Mouse (Mus musculus): ENCODE results near the gene Smarcd1.
"Not testable (repeated sequence)": the region's sequence is repeated elsewhere in the genome, so short reads cannot be mapped to it uniquely, and the experiment has no call there.

The Smarcd1 gene

DNA sequence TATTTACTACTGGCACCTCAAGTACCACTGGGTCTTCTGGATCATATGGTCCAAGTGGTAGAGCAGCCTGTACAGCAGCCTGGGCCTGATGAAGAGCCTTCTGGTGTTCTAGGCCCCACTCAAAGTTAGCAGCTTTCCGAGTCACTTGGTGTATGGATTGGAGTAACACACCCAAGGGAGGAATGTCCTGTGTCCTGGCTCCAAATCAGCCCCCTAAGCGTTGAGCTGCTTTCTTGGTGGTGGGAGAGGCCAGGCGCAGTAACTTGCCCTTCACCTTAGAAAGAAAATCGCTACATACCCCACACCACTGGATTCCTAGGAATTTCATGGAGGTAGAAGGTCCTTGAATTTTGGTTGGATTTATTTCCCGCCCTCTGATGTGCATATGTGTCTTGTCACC, 17.8 kb upstream of the Smarcd1 start:
- DNase-seq (ENCODE audit: low read depth) = no peak

DNA sequence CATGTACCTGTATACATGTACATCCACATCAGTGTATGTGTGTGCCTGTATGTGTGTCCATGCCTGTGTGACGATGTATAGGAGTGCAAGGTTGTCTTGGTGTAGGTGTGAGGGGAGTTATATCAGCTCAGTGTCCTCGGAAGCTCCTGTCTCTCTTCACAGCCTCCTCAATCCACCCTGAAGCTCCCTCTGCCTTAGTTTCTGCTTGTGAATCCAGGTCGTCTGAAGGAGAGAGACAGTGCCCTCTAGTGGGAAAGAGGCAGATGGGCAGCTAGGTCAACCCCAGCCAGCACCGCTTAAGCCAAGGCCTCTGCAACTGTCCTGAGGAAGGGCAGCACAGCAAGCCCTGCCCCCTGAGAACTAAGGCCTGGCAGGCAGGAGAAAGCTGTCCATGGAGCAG, 13.2 kb upstream of the Smarcd1 start:
- peak; percentile 66 for DNase-seq (ENCODE audit: low read depth)

DNA sequence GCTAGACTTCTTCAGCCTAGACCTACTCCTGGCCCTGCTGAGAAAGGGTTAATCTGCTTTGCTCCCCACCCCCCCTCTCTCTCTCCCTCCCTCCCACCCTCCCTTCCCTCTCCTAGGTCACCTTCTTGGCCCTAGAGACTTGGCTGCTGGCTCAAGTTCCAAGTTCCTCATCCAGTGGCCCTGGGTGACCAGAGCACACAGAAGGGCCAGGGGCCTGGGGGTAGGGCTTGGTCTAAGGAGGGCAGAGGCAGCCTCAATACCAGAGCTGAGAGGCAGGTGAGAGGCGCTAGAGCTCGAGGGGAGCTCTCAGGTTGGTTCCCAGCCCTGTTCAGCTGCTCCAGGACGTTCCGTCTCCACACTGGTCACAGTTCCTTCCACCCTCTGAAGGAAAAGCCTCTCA, 11.0 kb upstream of the Smarcd1 start:
- no peak for DNase-seq (ENCODE audit: low read depth)

DNA sequence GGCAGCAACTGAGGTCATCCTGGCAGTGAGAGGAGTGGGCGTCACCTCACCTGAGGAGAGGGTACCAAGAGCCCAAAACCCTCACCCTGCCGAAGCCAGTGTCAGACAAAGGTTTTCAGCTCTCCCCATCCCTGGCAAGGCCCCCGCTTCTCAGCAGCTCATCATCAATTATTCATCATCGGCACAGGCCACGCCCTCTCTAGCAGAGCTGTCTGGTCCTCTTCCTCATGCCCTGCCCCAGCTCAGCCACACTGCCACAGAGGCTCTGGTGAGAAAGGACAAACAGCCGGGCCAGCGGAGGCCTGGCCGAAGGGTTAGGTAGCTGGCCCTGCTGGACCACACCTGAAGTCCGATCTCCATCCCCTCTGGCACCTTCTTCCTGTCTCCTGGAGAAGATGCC, 10.0 kb upstream of the Smarcd1 start:
- DNase-seq (ENCODE audit: low read depth) = no peak

DNA sequence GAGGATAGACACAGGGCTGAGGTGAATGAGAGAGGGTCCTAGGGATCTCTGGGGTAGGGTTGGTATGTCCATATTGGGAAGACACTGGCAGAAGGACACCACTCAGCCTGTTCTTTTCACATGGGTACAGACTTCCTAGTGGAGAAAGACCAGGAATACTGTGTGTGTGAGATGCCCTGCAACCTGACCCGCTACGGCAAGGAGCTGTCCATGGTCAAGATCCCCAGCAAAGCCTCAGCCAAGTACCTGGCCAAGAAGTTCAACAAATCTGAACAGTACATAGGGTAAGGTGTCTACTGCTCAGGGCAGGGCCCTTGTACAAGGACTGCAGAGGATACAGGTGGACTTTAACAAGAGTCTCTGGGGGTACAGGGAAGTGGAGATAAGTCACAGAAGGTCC, 4.6 kb upstream of the Smarcd1 start:
- no peak for DNase-seq (ENCODE audit: low read depth)

DNA sequence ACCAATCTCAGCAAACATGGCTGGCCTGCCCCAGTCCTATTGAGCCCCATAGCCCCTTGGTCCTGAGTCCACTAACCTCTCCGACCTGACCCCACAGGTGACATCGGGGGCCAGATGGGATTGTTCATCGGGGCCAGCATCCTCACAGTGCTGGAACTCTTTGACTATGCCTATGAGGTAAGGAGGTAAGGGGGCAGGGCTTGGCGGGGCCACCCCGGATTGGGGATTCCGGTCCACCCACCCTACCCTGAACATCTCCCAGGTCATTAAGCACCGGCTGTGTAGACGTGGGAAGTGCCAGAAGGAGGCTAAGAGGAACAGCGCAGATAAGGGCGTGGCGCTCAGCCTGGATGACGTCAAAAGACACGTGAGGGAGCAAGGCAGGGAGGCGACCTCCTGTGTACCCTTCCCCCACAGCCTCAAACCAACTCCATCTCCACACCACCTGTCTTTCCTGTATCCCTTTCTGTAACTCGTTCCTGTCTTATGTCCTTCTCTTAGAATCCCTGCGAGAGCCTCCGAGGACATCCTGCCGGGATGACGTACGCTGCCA, 3.3 kb upstream of the Smarcd1 start:
- DNase-seq (ENCODE audit: low read depth) = no peak

DNA sequence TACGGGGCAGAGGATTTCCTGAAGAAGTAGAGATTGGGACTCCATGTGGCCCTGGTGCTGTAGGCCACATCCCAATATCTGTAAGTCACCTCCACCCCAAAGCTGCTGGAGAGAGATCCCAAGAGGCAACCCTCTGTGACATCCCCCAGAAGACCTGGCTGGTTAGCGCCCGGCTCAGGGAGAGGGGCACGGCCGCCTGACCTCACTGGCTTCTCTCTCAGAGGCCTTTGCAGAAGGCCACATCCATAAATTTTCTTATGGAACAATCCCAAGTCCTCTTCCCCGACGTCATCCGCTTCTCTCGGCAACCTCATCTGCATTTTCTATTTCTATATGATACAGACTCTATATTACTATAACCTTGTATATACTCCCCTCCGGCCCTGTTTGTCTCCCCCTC, 2.2 kb upstream of the Smarcd1 start:
- no peak for DNase-seq (ENCODE audit: low read depth)

DNA sequence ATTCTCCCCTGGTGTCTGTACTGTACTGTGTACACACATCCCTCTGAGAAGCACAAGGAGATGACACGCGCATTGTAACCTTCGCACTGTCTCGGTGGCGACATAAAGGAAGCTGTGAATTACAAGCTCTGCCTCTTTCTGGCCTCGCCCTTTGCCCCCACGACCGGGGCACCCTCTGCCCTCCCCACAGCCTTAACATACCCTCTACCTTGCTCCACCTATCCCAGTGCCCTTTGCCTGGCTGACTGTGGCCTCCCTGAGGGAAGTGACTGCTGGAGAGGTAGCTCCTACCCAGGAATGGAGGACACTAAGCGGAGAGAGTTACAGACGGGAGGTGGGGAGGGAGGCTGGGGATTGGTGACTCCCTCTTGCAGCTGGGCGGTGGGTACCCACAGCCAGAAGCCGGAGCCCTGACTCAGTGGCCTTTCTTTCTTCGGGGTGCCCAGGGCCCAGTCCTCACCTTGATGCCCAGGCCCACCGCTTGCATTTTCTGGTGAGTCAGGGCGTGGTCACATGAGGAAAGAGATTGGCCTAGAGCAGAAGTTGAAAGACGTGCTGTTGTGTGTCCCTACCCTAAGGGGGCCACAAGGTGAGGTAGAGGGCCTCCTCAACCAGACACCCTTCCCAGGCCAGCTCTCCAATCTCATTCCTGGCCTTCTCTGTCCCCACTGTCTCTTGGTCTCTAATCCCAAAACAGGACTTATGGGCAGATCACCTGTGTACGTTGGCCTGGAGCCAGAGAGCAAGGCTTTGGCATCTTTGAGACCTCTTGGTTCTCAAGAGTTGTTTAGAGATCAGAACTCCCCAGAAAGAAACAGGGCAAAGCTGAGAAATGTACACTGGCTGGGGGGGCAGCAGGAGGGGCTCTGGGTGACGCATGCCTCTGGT, 1.5 kb upstream of the Smarcd1 start:
- no peak for DNase-seq (ENCODE audit: low read depth)

DNA sequence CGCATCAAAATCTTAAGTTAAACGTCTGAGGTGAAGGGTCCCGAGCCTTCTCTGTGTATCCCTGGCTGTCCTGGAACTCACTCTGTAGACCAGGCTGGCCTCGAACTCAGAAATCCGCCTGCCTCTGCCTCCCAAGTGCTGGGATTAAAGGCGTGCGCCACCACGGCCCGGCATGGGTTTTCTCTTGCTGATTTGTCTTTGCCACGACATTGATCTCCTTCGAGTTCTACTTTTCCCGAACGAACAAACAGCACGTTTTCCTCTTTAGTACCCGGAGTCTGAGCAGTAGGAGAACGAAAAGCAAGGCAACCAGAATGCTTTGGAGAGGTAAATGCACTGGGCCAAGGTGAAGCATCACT, 310 bp upstream of the Smarcd1 start:
- not testable (repeated sequence) for DNase-seq (ENCODE audit: low read depth)

DNA sequence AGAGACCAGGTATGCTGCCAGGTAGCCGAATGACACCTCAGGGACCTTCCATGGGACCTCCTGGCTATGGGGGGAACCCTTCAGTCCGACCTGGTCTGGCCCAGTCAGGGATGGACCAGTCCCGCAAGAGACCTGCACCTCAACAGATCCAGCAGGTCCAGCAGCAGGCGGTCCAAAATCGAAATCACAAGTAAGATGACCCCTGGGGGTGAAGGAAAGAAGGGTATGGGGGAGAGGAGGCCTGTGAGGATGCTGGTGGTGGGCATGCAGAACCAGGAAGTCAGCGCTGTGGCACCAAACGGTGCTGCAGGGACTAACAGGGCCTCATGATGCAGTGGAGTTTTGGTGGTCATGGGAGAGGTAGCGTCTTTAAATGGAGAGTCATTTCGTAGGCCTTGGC, 1.2 kb downstream of the Smarcd1 start:
- DNase-seq (ENCODE audit: low read depth) = no peak

DNA sequence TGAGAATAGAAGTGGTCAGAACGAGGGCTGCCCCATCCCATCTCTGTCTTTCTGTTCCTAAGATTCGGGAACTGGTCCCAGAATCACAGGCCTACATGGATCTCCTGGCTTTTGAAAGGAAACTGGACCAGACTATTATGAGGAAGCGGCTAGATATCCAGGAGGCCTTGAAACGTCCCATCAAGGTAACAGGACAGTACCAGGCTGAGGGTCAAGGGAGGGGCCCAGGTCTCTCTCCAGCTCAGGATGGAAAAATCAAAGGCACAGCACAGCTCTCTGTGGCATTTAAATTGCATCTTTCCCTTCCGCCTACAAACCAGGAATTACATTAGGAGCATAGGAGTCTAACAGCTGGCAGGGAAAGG, 1.7 kb downstream of the Smarcd1 start:
- DNase-seq (ENCODE audit: low read depth) = no peak

DNA sequence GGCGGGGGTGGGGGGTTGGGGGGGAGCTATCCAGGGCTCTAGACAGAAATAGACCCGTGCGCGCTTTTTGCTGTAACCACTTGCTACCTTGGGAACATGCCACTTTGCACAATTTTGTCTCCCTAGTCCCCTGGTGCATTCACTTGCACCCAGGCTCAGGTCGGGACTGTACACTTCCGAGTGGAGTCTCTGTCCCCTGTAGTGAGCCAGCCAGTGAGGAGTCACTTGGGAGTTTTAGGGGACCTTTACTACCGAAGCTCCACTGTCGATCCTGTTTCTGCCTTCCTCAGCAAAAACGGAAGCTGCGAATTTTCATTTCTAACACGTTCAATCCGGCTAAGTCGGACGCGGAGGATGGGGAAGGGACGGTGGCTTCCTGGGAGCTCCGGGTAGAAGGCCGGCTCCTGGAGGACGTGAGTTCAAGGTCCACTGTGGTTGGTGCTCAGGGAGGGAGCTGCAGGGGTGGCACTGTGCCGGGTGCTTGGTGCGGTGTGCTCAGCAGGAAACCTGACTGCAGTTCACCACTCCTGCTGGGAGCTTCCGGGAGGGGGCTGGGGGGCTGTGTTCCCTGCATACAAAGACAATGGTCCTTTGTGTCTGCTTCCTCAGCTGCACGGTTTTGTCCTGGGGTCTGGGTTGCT, 2.2 kb downstream of the Smarcd1 start:
- no peak for DNase-seq (ENCODE audit: low read depth)

DNA sequence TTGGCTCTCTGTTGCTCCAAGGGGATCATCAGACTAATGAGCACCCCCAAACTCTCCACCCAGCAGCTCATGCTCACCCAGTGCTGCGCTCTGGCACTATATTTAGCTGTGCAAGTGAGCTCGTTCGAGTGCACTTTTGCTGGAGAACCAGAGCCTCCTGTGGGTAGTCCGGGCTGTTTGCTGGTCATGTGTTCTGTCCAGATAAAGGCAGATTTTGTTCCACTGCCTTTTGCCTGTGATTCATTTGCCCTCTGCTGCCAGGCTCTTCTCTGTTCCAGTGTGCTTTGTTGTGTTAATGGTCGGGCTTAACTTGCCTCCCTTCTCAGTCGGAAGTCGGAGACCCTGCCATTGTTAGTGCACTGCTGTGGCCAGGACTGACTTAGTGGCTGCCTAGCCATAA, 3.0 kb downstream of the Smarcd1 start:
- no peak for DNase-seq (ENCODE audit: low read depth)

DNA sequence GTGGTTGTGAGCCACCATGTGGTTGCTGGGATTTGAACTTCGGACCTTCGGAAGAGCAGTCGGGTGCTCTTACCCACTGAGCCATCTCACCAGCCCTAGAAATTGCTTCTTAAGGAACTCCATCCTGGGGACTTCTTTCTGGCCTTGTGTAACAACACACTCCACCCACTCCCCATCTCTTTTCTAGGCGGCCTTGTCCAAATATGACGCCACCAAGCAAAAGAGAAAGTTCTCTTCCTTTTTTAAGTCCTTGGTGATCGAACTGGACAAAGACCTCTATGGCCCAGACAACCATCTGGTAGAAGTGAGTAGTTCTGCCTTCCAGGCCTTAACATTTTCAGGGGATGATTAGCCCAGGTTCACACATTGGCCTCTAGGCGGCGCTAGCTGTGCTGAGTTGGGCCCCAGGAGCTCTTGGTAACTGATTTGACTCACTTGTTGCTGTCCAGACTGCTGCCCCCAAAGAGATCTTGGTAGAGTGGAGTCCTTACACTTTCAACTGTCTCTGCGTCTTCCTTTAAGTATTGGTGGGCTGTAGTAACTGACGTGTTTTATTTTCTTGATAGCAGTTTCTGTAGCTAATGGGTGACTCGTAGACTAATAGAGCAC, 3.6 kb downstream of the Smarcd1 start, which contains the start of gene Gm17349:
TSS of gene Gm17349 (minus strand) at position 51 of the 609 bp plus-strand sequence.
- DNase-seq (ENCODE audit: low read depth) = peak; percentile 80

DNA sequence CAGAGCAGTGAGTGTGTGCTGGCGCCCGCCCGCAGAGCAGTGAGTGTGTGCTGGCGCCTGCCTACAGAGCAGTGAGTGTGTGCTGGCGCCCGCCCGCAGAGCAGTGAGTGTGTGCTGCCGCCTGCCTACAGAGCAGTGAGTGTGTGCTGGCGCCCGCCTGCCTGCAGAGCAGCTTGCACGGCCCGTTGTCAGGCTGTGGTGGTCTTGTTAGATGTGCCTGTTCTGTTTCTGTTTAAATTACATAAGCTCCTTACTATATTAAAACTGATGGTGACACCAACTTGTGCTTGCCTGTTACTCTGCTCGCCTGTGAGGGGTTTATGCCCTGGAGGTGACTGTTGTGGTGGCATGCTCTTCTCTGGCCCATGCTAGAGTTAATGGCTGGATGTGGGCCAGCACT, 6.2 kb downstream of the Smarcd1 start:
- no peak for DNase-seq (ENCODE audit: low read depth)

DNA sequence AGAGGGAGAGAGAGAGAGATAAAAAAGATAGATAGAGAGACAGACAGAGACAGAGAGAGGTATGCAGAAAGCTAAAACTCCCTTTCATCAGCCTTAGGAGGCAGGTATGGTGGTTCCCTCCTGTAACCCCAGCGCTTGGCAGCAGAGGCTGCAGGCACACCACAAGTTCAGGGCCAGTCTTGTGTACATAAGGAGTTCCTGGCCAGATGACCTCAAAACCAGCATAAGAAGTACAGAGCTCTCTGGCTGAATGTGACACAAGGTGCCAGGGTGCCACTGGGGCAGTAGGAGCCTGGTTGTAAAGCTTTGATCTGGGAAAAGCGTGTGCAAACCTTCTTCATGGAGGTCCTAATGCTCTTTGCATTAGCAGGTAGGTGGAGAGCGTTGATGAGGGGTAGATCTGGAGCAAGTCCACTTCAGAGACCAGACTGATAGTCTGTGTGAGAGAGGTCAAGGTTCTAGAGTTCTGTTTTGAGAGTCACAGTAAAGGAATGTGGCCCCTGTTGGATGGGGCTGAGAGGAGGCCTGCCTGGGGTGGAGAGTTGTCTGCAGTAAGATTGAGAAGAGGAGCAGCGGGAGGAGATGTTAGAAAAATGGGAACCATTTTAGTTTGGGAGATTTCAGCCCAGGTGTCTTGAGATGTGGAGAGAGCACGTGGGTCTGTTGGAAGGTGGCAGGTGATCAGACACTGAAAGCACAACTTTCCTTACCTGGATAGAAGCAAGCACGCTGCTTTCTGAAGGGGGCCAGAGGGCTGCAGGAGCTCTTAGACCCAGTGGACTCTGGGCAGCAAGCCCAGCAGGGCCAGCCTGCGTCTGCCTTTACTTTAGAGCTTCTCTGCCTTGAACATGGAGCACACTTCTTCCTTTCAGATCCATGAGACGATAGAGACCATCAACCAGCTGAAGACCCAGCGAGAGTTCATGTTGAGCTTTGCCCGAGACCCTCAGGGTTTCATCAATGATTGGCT, 8.6 kb downstream of the Smarcd1 start:
- no peak for DNase-seq (ENCODE audit: low read depth)

DNA sequence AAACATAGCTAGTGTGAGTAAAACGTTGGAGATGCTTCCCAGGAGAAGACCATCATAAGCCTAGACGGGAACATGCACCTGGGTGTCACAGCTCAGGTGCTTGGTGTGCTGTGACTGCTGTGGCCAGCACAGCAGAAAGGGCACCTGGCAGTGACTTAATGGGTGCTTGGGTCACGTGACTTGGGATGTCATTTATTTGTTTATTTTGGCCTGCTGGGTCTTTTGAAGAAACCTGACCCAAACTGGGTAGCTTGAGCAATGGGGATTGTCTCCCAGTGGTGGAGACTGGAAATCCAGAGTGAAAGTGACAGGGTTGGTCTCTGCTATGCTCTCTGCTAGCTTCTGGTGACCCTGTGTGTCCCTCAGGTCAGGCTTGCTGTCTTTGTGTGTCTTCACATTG, 9.6 kb downstream of the Smarcd1 start:
- no peak for DNase-seq (ENCODE audit: low read depth)

DNA sequence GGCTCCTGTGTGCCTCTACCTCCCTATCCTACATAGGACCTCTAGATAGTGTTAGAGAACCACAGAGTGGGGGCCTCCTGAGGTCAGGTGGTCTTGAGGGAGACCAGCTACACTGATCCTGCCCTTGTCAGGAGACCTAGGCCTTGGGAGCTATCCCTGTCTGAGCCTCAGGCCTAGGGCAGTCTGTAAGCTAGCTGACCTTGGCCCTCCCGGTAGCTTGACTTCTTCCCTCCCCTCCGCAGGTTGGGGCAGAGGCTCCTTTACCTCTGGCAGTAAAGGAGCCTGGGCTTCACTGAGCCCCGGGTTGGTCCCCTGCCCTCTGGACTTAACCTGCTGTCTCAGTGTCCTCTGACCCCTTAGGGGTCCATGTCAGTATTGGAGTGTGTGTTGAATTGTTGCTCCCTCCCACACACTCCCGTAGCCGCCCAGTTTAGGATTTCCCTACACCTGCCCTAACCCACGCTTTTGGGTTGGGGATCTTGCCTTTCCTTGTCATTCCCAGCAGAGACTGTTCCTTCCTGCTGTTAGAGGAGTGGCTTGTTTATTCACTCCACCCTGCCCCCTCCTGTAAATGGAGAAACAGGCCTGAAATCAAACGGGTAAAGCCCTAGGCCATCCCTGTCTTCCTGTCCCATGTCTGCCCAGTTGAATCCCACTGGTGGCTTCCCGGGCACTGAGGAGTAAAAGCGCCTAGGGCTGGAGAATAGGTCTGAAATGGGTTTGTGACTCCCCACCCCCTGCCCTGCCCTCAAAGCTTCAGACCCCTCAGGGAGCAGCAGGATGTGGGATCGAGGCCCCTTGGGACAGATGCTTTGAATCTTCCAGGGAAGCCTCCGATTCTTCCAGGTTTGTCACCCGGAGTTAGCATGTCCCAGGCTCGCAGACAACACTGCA, 11.0 kb downstream of the Smarcd1 start:
- DNase-seq (ENCODE audit: low read depth) = no peak

DNA sequence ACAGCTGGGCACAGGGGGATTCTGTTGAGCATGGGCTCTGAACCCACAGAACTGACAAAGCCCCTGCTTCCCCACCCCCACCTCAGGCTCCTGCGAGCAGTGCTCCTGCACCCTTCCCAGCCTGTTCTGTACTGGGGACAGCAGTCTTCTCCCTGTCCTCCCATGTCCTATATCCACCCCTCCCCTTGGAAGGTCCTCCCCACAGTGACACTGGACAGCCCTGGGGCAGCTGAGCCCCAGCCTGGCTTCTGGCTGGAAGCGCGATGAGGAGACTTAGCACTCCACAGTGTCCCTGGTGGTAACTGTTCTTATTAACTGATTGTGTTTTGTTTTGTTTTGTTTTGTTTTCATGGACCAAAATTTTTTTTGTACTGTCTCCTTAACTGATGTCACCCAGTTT, 11.6 kb downstream of the Smarcd1 start:
- no peak for DNase-seq (ENCODE audit: low read depth)

DNA sequence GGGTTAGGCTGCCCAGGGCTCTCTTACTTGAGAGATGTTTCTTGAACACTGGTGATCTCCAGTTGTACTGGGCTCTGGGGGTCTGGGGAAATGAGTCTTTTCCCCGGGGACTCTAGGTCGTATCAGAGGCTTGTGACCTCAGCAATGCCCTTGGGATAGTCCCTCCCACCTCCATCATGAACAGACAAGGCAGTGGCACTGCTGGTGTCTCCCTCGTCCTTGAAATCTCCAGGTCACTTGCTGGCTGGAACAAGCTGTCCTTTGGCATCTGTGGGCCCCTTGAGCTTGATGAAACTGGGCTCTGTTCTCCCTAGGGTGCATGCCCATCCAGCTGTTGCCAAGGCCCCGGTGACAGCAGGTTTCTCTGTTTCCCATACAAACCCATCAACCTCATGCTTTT, 12.3 kb downstream of the Smarcd1 start:
- DNase-seq (ENCODE audit: low read depth) = no peak

DNA sequence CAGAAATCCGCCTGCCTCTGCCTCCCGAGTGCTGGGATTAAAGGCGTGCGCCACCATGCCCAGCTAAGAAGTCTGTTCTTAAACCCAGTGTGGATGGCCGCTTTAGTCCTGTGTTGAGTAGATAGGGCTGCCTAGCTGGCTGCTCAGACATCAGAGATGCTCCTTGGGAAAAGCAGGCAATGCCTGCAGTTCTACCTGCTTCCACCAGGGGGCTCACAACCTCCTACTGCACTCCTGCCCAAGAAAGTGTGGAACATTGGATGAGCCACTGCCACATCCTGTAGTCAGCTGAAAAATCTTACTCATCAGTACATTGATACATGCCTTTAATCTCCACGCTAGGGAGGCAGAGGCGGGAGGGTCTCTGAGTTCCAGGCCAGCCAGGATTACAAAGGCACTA, 12.9 kb downstream of the Smarcd1 start:
- DNase-seq (ENCODE audit: low read depth) = peak; percentile 80

Data from naive thymus-derived CD4-positive, alpha-beta T cell, adult 2 months (primary cell).